8 mouse cellular contexts compared by ENCODE assay signal in genomic region chr19:5366175-5367052, GRCm38 (mm10). TPM values are rescaled to one million over a fixed set of nuclear protein-coding genes. Genes with fewer than 3 reads are reported as not detected.
A peak's percentile ranks its signal among the peaks of the same experiment; 100 is the strongest.
DNase-seq lines count a peak whose midpoint lies in the region; ATAC-seq lines count a peak whose summit lies in the region.

TSS of gene Eif1ad (plus strand) at chr19:5366741.

- intact Hi-C loops in gastrocnemius, postnatal 14 days (cut with DNase I; ENCODE audit: low total_unique reads) = no loop called here
- intact Hi-C loops in left cerebral cortex, postnatal 10 days (cut with DNase I) = loop anchor here (2.0 kb wide), 1 partner anchor 22 kb away; the partner anchor contains the start of gene Sart1

- peak; percentile 97 to 100 for DNase-seq in adrenal gland, adult (ENCODE audit: inconsistent age in 2 of 2, low spot score in 1 of 2)
- DNase-seq in embryo, embryonic 10.5 days (ENCODE audit: low spot score) = peak; percentile 99
- DNase-seq in gastrocnemius, postnatal 14 days = peak; percentile 93
- DNase-seq in left cerebral cortex, postnatal 10 days (ENCODE audit: extremely low spot score in 1 of 2, low spot score in 2 of 2) = peak; percentile 93 to 95
- peak; percentile 95 for DNase-seq in right cerebral cortex, postnatal 25 days
- peak; percentile 93 for DNase-seq in urinary bladder, postnatal 4 days (ENCODE audit: low spot score in 2 of 2)

- peak; percentile 88 for ATAC-seq in inflammation-experienced regulatory T-cells, adult 6 months
- peak; percentile 79 for ATAC-seq in megakaryocyte-erythroid progenitor cell, adult 5-6 weeks (replicated peaks; ENCODE audit: low FRiP score, low TSS enrichment, poor library complexity, severe bottlenecking)

RNA-seq across cellular contexts. Expression of gene Eif1ad, which starts in this region (rescaled TPM):
- 10 to 100 TPM; 11.4 to 13.1 TPM for total RNA-seq in gastrocnemius, postnatal 14 days (2021)
- 10 to 100 TPM; 45.7 to 58.4 (median 53.4) TPM for polyA plus RNA-seq in inflammation-experienced regulatory T-cells, adult 6 months (2017; shearing (Covaris generic))
- total RNA-seq in left cerebral cortex, postnatal 10 days (2021) = 10 to 100 TPM; 30.0 to 31.0 TPM
- 50.1 and 56.4 TPM in 2 replicates for total RNA-seq in megakaryocyte-erythroid progenitor cell, adult 5-6 weeks (2014; fragmentation: Nextera tagmentation)
- total RNA-seq in megakaryocyte-erythroid progenitor cell, adult 5-6 weeks (2017) = 54.6 and 60.4 TPM in 2 replicates

Comparison
In these comparisons a context has a peak if more than half of its experiments do, and no peak if none do; other contexts are left out.
1. Peak in every context shown above with its lines: DNase-seq and ATAC-seq.